Mouse (Mus musculus) lung, postnatal 14 days (tissue): Measurements from ENCODE around the gene Stxbp4.

Experiments used
- DNase-seq: peaks from one replicate; pipeline ENCODE4 v3.0.0; 2021

Stxbp4 gene

GRCm38 (mm10) chr11:90451506-90451905, 186.4 kb downstream of the Stxbp4 start:
- DNase-seq, result no peak

- DNase-seq, result no peak
These were observed 195.4 kb downstream of the Stxbp4 start for GRCm38 (mm10) chr11:90442462-90442861.

GRCm38 (mm10) chr11:90440851-90441250, 197.0 kb downstream of the Stxbp4 start:
- DNase-seq, result no peak

GRCm38 (mm10) chr11:90438768-90439167, 199.1 kb downstream of the Stxbp4 start:
- DNase-seq, result no peak
